Mouse (Mus musculus): ENCODE measurements around the gene Sart3. TPM values are rescaled to one million over a fixed set of nuclear protein-coding genes. Genes with fewer than 3 reads are reported as not detected.

Sart3 gene
- polyA plus RNA-seq, 1 experiment from 2014 or later = 54.8 TPM

Other genes starting within 250 kb of the Sart3 start
- gene Cmklr1, start 122.1 kb downstream of the Sart3 start, polyA plus RNA-seq (2015; fragmentation: Nextera tagmentation; extraction: Ambion mirVana) = 4.4 and 6.5 TPM in 2 replicates
- gene 1700069L16Rik, start 47.7 kb downstream of the Sart3 start, polyA plus RNA-seq (2015; fragmentation: Nextera tagmentation; extraction: Ambion mirVana) = not detected in 2 replicates
- gene Ficd, start 36.7 kb downstream of the Sart3 start, polyA plus RNA-seq (2015; fragmentation: Nextera tagmentation; extraction: Ambion mirVana) = 6.1 and 7.0 TPM in 2 replicates
- 107 and 110 TPM in 2 replicates for gene Iscu, start 238 bp upstream of the Sart3 start, polyA plus RNA-seq (2015; fragmentation: Nextera tagmentation; extraction: Ambion mirVana)
- gene Tmem119, start 28.0 kb upstream of the Sart3 start, polyA plus RNA-seq (2015; fragmentation: Nextera tagmentation; extraction: Ambion mirVana) = 46.1 and 51.7 TPM in 2 replicates
- 2.4 TPM in 2 replicates for gene Selplg, start 60.1 kb upstream of the Sart3 start, polyA plus RNA-seq (2015; fragmentation: Nextera tagmentation; extraction: Ambion mirVana)
- gene Coro1c, start 136.2 kb upstream of the Sart3 start, polyA plus RNA-seq (2015; fragmentation: Nextera tagmentation; extraction: Ambion mirVana) = 122 and 126 TPM in 2 replicates
- gene Ssh1, start 221.4 kb upstream of the Sart3 start, polyA plus RNA-seq (2015; fragmentation: Nextera tagmentation; extraction: Ambion mirVana) = 15.0 and 16.7 TPM in 2 replicates
- gene Dao, start 231.2 kb upstream of the Sart3 start, polyA plus RNA-seq (2015; fragmentation: Nextera tagmentation; extraction: Ambion mirVana) = 20.4 and 22.5 TPM in 2 replicates

All from kidney, embryonic 16.5 days (tissue).